ENCODE assay signal across 27 mouse cellular contexts in the genomic region with DNA sequence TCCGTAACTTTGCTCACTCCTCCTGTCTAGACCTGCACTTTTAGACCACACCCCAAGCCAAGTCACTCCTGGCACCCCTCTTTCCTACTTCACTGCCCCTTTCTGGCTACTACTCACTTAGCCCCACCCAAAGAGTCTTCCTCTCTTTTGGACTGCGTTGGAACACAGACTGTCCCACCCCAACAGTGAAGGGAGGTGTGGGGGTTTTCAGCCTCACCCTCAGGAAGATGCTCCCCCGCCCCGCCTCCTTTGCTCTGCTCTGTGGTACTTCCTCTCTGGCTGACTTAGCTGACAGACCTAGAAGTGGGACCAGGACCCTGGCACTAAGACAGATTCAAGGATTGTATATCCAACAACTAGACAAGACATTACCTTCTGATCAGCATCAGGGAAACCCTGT. TPM values are rescaled to one million over a fixed set of nuclear protein-coding genes. Genes with fewer than 3 reads are reported as not detected.
DNase-seq lines count a peak whose midpoint lies in the region; ATAC-seq and TF ChIP-seq lines count a peak whose summit lies in the region.
"Had no signal": no experiment of that assay in that cellular context is flagged by ENCODE, and none has a peak within 500 bp of the region (broad histone marks: within the 10 kb centered on the region; RNA-seq: fewer than 3 reads in every experiment).

A gene (plus strand): TSS at position 267 of the 400 bp plus-strand sequence.

- no peaks in the 10 kb centered on the region for H3K36me3 ChIP-seq in stomach, embryonic 16.5 days (ENCODE audit: control insufficient read depth, insufficient read depth, low read length)
- no peaks in the 10 kb centered on the region for H3K36me3 ChIP-seq in stomach, postnatal 0 days (ENCODE audit: control insufficient read depth, insufficient read depth, low read length)
- H3K36me3 ChIP-seq in liver, postnatal 0 days (replicated peaks; ENCODE audit: insufficient read depth, low read length) = no peaks in the 10 kb centered on the region
- H3K36me3 ChIP-seq: hindbrain, embryonic 10.5 days; midbrain, embryonic 12.5 days had no signal

- no peak within 1 kb of the TSS for H3K4me3 ChIP-seq in stomach, embryonic 16.5 days (replicated peaks; ENCODE audit: low read length)
- H3K4me3 ChIP-seq in stomach, postnatal 0 days (ENCODE audit: low read depth, low read length) = no peak within 1 kb of the TSS
- H3K4me3 ChIP-seq in bone marrow, adult 2 months (replicated peaks; ENCODE audit: control insufficient read depth, low read depth, low read length) = peak within 1 kb of the TSS; percentile 71
- H3K4me3 ChIP-seq in liver, postnatal 0 days (ENCODE audit: low read depth, low read length) = peak within 1 kb of the TSS; percentile 14
- H3K4me3 ChIP-seq in lung, adult 2 months (replicated peaks; ENCODE audit: extremely low read depth, low read depth, low read length) = no peak within 1 kb of the TSS
- H3K4me3 ChIP-seq: forebrain, embryonic 13.5 days; heart, embryonic 12.5 days; layer of hippocampus, adult 2 months; midbrain, embryonic 12.5 days had no signal

- peaks cover 33% of the 10 kb centered on the region for H3K27me3 ChIP-seq in stomach, embryonic 16.5 days (ENCODE audit: control insufficient read depth, insufficient read depth, low read length)
- no peaks in the 10 kb centered on the region for H3K27me3 ChIP-seq in stomach, postnatal 0 days (ENCODE audit: control insufficient read depth, insufficient read depth, low read length)
- peaks cover 31% of the 10 kb centered on the region for H3K27me3 ChIP-seq in liver, postnatal 0 days (ENCODE audit: insufficient read depth, low read length)

- H3K4me2 ChIP-seq in stomach, embryonic 16.5 days (ENCODE audit: low read depth, low read length) = no peak within 1 kb of the TSS
- H3K4me2 ChIP-seq in stomach, postnatal 0 days (replicated peaks; ENCODE audit: low read depth) = no peak within 1 kb of the TSS
- H3K4me2 ChIP-seq in liver, postnatal 0 days (ENCODE audit: low read depth, low read length) = peak within 1 kb of the TSS; percentile 42
- H3K4me2 ChIP-seq: heart, embryonic 12.5 days had no signal

- TF ChIP-seq EP300 in stomach, postnatal 0 days (optimal IDR thresholded peaks at IDR 0.05) = no peak
- TF ChIP-seq EP300 in liver, postnatal 0 days (IDR thresholded peaks at IDR 0.05; ENCODE audit: low read depth) = no peak

- peak within 1 kb of the TSS; percentile 27; the same call in 1 of the 2 replicates for H3K27ac ChIP-seq in stomach, embryonic 16.5 days (ENCODE audit: low read length)
- no peak within 1 kb of the TSS for H3K27ac ChIP-seq in stomach, postnatal 0 days (replicated peaks)
- peak within 1 kb of the TSS; percentile 88 for H3K27ac ChIP-seq in bone marrow, adult 2 months (ENCODE audit: control insufficient read depth, insufficient read depth, low read depth, low read length, poor library complexity)
- peak within 1 kb of the TSS; percentile 69 for H3K27ac ChIP-seq in liver, postnatal 0 days (ENCODE audit: low read depth)
- H3K27ac ChIP-seq: forebrain, embryonic 13.5 days; gastrocnemius, adult 2 months; hindbrain, embryonic 10.5 days; layer of hippocampus, adult 2 months; midbrain, embryonic 12.5 days had no signal

- H3K9me3 ChIP-seq in stomach, embryonic 16.5 days (replicated peaks; ENCODE audit: control insufficient read depth, low read length) = no peaks in the 10 kb centered on the region
- no peaks in the 10 kb centered on the region for H3K9me3 ChIP-seq in stomach, postnatal 0 days (ENCODE audit: control insufficient read depth, low read length)
- no peaks in the 10 kb centered on the region for H3K9me3 ChIP-seq in liver, postnatal 0 days (ENCODE audit: low read length)
- H3K9me3 ChIP-seq: forebrain, embryonic 13.5 days; heart, embryonic 12.5 days; hindbrain, embryonic 10.5 days; midbrain, embryonic 12.5 days had no signal

- no peak for DNase-seq in stomach, postnatal 0 days (ENCODE audit: low spot score)
- peak; percentile 48 for DNase-seq in liver, postnatal 0 days
- no peak for DNase-seq in lung, adult 2 months
- DNase-seq in thymus, postnatal 36 days = no peak
- DNase-seq in adrenal gland, postnatal 36 days = no peak
- DNase-seq: adrenal gland, adult 2 months; cerebellum, adult 18-20 months; cerebellum, postnatal 25 days; gastrocnemius, adult 2 months; heart, adult 11 months; heart, postnatal 10 days; kidney, adult 9 months; kidney, postnatal 14 days; layer of hippocampus, postnatal 36 days; right cerebral cortex, postnatal 14 days; spleen, adult 18-20 months; thymus, adult 18-20 months had no signal

- H3K9ac ChIP-seq in stomach, embryonic 16.5 days (ENCODE audit: low read length) = no peak within 1 kb of the TSS
- H3K9ac ChIP-seq in stomach, postnatal 0 days (ENCODE audit: low read length) = no peak within 1 kb of the TSS
- no peak within 1 kb of the TSS for H3K9ac ChIP-seq in liver, postnatal 0 days (replicated peaks)
- H3K9ac ChIP-seq: forebrain, embryonic 13.5 days; heart, embryonic 12.5 days; midbrain, embryonic 12.5 days had no signal

- no peak for TF ChIP-seq POLR2A in bone marrow, adult 2 months (IDR thresholded peaks at IDR 0.05; ENCODE audit: borderline replicate concordance, control insufficient read depth, low read depth, low read length)
- no peak for TF ChIP-seq POLR2A in lung, adult 2 months (IDR thresholded peaks at IDR 0.05; ENCODE audit: borderline replicate concordance, extremely low read depth, low read depth, low read length)

- H3K4me1 ChIP-seq in stomach, embryonic 16.5 days (ENCODE audit: control insufficient read depth, insufficient read depth, low read length) = peaks cover 13% of the 10 kb centered on the region
- peaks cover 5% of the 10 kb centered on the region; the same call in 1 of the 2 replicates for H3K4me1 ChIP-seq in stomach, postnatal 0 days (replicated peaks; ENCODE audit: control insufficient read depth, insufficient read depth)
- H3K4me1 ChIP-seq in bone marrow, adult 2 months (ENCODE audit: control insufficient read depth, insufficient read depth, low read length) = peaks cover 2% of the 10 kb centered on the region; the same call in 1 of the 2 replicates
- peaks cover 26% of the 10 kb centered on the region for H3K4me1 ChIP-seq in liver, postnatal 0 days (ENCODE audit: insufficient read depth)
- H3K4me1 ChIP-seq in lung, adult 2 months (ENCODE audit: control insufficient read depth, insufficient read depth, low read length) = peaks cover 12% of the 10 kb centered on the region; the same call in 1 of the 2 replicates

- 59% methylated on average over 4 of the region's 4 CpGs for WGBS in stomach, embryonic 16.5 days
- WGBS in stomach, postnatal 0 days = 64% methylated on average over 4 of the region's 4 CpGs
- 8% methylated on average over 4 of the region's 4 CpGs for WGBS in bone marrow, adult 2 months
- 30% methylated on average over 4 of the region's 4 CpGs for WGBS in liver, postnatal 0 days (ENCODE audit: insufficient replicate concordance)
- WGBS in lung, adult 2 months = 40% methylated on average over 4 of the region's 4 CpGs

- ATAC-seq in stomach, embryonic 16.5 days (ENCODE audit: insufficient read depth, low FRiP score) = no peak
- no peak for ATAC-seq in stomach, postnatal 0 days (ENCODE audit: low FRiP score, low TSS enrichment)
- no peak for ATAC-seq in liver, postnatal 0 days
- ATAC-seq in neutrophil, adult 5-6 weeks (ENCODE audit: extremely low read depth, insufficient number of reproducible peaks, low FRiP score, poor library complexity, severe bottlenecking) = peak; percentile 14; the same call in 1 of the 2 replicates
- ATAC-seq: forebrain, embryonic 13.5 days; hindbrain, embryonic 16.5 days; intestine, embryonic 16.5 days had no signal

- no peak for TF ChIP-seq CTCF in stomach, postnatal 0 days (IDR thresholded peaks at IDR 0.05; ENCODE audit: low read depth)
- no peak for TF ChIP-seq CTCF in bone marrow, adult 2 months (IDR thresholded peaks at IDR 0.05; ENCODE audit: control insufficient read depth, insufficient read depth, low read length)
- TF ChIP-seq CTCF in liver, postnatal 0 days (IDR thresholded peaks at IDR 0.05; ENCODE audit: low read depth) = no peak
- TF ChIP-seq CTCF in lung, adult 2 months (IDR thresholded peaks at IDR 0.05; ENCODE audit: insufficient read depth, low read length) = no peak

RNA-seq across cellular contexts. Expression of the gene that starts here (rescaled TPM):
- polyA plus RNA-seq in stomach, embryonic 16.5 days (2015; fragmentation: Nextera tagmentation; extraction: Ambion mirVana) = 2.4 and 4.8 TPM in 2 replicates
- polyA plus RNA-seq in stomach, postnatal 0 days (2015; fragmentation: Nextera tagmentation; extraction: Ambion mirVana) = 1.8 TPM in 2 replicates
- polyA plus RNA-seq in bone marrow, adult 2 months (2011; ENCODE audit: insufficient read depth, insufficient read length, low replicate concordance, missing spikeins) = 34.1 and 77.0 TPM in 2 replicates
- 21.6 and 22.0 TPM in 2 replicates for polyA plus RNA-seq in liver, postnatal 0 days (2015; fragmentation: Nextera tagmentation; extraction: Ambion mirVana)
- total RNA-seq in neutrophil, adult 5-6 weeks (2017) = 12.9 and 14.6 TPM in 2 replicates
- polyA plus RNA-seq in lung, adult 2 months (2012; rRNA removed) = 6.5 and 7.1 TPM in 2 replicates
- total RNA-seq in adrenal gland, postnatal 36 days (2021) = under 1 TPM; 0.66 to 0.79 TPM
- total RNA-seq: layer of hippocampus, adult 2 months; layer of hippocampus, postnatal 36 days had no signal
- polyA plus RNA-seq: forebrain, embryonic 13.5 days had no signal

Comparison
In these comparisons a context has a peak if more than half of its experiments do, and no peak if none do; other contexts are left out.
1. H3K4me3 ChIP-seq: peak in bone marrow, adult 2 months (single experiment) and liver, postnatal 0 days (single experiment); none in stomach, embryonic 16.5 days (single experiment), stomach, postnatal 0 days (single experiment) and lung, adult 2 months (single experiment).